Mouse (Mus musculus) A20 (cell line): ENCODE measurements around the gene Pcp4l1.
"Not testable (repeated sequence)": the region's sequence is repeated elsewhere in the genome, so short reads cannot be mapped to it uniquely, and the experiment has no call there.

ENCODE experiments used
- DNase-seq: peaks from one replicate; pipeline ENCODE4 v3.0.0-alpha.2; 2011; ENCODE audit warnings: low read depth, low spot score

Pcp4l1 gene

DNA sequence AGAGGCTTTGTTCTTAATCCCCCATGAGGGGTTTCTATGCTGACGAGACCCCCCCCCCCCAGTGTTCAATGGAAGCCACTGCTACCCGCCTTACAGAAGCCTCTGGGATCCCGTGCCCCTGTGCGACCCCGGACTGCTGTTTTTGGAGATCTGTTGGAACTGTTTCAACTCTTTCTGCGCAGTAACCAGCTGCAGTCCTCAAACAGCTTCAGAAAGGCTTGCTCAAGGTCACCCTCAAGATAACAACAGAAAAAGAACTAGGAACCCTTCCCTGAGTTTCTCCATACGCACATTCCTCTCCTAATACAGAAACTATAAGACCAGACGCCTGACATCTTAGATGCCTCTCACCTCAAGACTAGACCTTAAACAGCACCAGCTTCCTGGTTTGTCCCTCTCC lies 7.0 kb downstream of the Pcp4l1 start:
- DNase-seq, result no peak

DNA sequence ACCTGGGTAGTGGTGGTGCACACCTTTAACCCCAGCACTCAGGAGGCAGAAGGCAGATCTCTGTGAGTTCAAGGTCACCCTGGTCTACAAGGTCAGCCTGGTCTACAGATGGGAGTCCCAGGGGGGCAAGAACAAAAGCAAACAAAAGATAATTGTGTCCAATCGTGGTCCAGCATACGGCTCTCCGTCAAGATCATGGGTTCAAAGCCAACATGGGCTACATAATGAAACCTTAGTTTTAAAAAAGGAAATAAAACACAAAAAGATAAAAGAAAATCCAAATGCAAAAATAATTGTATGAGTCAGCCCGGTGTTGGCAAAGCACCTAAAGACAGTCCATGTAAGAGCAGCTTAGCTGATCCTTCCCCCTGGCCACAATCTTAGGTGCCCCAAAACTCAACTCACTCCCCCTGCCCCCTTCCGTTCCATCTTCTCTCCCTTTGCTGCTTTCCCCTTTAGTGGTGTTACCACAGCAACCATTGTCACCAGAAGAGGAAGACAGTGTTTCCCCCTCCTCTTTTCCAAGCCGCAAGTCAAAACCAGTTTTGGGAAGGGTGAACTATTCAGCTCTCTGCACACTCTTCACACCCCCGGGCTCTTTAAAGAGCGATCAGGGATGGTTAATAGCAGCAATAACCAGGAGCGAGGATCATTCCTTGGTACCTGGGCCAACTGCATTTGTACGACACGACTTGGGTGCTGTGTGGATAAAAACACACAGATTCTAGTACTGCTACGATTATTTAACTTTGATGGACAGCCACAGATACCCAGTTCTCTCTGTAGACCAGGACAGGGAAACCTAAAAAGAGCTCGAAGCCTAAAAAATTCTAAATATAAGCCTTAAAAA lies 8.0 kb downstream of the Pcp4l1 start:
- no peak for DNase-seq

DNA sequence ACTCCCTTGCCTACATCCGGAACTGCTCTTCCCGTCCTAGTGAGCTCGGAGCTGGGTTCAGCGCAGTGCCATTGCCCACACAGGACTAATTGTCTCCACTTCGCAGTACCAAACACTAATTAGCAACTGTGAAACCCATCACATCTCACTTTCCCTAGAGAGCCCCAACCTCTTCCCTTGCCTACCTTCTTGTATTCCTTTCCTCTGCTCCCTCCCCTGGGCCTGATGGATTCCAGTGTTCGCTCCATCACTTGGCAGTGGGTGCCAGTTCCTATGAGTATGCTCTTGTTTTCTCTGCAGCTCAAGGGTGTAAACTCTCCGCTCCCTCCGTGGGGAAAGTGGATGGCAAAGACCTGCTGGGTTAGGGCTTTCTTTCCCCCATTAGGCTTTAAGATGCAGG lies 10.4 kb downstream of the Pcp4l1 start:
- no peak for DNase-seq

DNA sequence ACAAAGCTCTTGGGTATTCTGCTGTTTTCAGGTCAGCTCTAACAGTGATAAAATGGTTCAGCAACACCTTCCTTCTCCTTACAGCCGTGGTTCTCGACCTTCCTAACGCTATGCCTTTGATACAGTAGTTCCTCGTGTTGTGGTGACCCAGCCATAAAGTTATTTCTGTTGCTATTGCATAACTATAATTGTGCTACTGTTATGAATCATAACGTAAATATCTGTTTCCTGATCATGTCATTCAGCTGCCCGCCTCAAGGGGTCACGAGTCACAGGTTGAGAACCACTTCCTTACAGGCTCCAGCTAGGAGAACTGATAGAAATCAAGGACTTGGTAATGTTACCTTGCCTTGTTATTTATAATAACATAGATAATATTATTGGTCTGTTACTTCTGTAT lies 11.8 kb downstream of the Pcp4l1 start:
- DNase-seq, result peak; percentile 80

DNA sequence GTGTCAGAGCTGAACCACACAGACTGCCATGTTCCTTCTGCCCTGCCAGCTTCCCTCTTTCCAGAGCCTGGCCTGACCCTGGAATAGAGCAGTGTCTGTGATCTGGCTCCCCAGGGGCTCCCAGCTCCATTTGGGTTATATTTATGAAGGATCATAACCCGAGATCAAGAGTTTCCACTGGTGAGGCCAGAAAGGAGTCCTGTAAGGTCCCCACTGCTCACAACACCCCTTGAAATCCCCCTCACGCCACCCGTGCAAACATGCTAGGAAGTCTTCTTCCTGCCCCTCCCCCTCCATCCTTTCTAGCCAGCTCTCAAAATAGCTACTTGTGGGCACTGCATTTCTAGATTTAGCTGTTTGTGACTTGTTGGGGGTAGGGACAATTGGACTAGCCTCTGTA lies 12.4 kb downstream of the Pcp4l1 start:
- DNase-seq, result peak; percentile 31

DNA sequence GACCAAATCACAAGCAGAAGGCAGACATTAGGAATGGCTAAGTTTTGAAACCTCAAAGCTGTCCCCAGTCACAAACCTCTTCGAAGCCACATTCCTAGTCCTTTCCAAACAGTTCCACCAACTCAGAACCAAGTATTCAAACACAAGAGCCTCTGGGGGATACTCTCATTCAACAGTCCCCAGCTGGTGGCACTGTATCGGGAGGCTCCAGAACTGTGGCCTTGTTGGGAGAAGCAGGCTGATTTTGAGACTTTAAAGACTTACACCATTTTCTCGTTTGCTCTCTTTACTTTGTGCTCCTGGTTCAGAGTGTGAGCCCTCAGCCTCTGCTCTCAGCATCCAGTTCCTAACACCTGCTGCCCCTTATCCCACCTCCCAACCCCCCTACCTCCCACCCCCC lies 13.0 kb downstream of the Pcp4l1 start:
- no peak for DNase-seq

DNA sequence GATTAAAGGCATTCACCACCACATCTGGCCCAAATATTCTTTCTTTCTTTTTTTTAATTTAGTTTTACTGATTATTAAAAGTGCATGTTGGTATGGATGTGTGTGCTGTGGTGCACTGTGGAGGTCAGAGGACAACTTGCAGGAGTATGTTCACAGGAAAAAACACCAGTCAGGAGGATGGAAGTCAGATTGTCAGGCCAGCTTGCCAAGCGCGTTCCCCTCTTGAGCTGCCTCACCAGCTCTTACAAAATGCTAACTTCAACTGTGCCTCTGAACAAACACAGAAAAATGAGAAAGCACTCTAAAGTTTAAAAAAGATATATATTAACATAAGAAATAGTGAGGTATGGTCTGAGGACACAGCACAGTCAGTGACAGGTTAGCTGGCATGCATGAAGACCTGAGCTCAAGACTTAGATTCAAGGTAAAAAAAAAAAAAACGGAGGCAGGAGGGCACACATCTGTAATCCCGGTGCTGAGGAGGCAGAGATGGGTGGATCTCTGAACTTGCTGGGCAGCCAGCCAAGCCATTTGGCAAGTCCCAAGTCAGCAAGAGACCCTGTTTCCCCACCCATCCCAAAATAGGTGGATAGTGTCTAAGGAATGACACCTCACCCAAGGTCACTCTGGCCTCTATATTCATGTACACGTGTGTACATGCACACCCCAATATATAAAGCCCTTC lies 16.4 kb downstream of the Pcp4l1 start:
- no peak for DNase-seq

DNA sequence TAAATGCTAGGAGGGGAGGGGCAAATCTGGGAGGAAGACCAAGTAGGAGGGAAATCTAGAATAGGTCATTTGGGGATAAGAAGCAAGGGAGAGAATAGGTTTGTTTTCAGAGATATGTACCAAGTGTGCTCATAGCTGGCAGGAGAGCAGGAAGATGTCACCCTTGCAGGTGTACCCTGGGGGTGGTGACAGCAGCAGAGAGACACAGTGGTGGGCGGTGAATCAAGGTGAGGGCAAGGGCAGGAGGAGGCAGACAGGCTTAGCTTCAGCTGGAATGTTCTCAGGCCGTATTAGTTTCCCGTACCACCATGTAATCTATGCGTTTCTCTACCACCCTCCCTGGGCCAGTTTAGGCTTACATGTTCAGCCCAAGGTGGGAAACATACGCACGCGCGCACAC lies 23.3 kb downstream of the Pcp4l1 start:
- DNase-seq, result no peak

DNA sequence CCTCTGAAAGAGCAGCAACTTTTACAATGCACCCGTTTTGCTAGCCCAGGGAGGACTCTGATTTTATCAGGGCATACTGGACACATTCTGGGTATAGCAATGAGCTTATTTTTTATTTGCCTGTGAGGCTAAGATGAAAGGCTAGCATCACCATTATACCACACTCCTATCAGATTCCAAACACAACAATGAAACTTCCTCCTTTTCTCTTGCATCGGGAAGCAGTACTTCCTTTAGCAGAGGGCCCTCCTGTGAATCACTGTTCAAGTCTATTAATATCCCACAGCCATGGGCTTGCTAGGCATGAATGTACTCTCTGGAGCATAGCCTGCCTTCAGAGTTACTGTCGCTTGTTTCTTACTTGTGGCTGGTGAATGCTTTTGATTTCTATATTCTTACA lies 24.9 kb downstream of the Pcp4l1 start:
- DNase-seq, result no peak

DNA sequence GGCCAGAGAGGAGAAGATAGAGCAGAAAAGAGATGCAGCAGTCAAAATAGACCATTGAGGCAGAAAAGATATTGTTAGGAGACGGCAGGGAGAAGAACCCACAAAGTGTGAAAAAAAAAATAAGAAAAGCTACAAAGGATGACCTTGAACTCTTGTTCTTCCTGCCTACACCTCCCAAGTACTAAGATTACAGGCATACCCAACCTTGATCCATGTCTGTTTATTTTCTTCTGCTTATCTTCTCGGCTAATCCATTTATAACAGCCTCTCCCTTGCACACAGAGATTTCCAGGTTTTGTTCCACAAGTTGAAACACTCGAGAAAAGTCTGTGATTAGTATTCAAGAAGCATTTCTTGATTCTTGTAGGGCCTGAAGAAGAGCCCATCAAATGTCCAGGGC lies 26.2 kb downstream of the Pcp4l1 start:
- DNase-seq, result no peak

DNA sequence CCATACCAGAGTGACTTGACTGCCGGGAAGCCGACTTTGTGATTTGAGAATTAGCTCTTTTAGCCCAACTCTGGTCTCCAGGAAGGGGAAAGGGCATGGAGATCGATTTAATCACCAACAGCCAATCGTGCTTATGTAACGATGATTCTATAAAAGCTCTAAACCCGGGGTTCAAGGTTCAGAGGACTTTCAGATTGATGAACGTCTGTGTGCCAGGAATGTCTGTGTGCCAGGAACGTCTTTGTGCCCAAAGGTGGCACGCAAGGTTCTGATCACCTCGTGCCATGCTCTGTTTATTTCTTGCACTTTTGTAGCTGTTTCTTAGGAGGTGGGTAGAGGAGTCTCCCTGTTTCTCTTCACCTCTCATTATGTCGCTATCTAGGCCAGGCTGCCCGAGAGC lies 27.2 kb downstream of the Pcp4l1 start:
- no peak for DNase-seq

DNA sequence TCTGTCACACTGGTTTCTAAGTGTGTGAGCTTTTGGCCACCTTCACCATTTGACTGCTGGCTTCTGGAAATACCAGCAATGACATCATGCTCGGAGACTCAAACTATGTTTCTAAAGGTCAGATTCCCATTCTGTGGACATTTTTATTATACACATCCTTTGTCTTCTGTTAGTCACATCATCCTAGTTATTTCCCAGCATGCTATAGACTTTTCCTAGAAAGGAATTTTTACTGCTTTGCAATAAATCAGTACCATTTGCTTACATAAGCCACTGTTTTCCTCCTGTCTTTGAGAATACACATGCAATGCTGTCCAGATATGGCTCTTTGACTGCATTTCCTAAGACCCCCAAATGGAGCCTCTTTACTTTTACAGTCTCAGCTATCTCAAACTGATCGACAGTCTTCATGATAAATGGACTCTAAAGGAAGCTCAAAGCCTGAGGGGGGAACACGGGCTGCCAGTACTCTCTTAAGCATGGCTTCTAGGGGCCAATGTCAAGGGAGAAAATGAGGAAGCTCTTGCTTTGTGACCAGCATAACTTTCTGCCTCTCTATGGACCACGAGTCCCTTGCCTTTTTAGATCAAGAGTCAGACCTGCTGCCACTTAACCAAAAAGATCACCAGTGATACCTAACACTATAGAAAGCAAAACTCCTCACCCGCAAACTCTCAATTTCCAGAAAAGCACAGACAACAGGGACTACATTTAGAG lies 30.3 kb downstream of the Pcp4l1 start:
- DNase-seq, result no peak

DNA sequence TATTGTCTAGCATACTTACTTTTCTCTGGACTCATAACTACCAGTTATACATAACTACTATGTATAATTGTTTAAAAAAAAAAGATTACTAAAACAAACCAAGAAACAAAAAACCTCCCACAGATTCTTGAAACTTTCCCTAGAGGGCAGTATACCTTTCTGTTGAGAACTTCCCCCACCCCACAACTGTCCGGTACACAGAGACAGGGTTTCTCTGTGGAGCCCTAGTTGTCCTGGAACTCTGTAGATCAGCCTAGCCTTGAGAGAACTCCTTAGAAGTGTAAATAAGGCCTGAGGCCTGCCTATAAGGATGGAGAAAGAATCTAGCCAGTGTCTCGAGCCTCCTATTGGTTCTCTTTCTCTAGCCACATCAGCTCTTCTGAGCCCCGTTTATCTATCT lies 31.8 kb downstream of the Pcp4l1 start:
- DNase-seq, result peak; percentile 25

DNA sequence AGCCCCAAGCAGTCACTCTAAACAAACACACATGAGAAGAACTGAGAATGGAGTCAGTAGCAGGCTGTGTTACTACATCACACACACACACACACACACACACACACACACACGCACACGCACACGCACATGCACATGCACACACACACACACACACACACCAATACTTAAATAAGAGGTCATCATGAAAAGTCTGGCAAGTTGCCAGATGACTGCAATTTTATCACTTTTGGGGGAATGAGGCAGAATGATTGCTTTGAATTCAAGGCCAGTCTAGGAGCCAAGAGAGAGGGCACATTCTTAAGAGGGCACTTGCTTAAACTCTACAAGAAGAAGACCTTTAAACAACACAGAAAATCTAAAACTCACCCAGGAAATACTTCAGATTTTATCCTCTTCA lies 33.5 kb downstream of the Pcp4l1 start:
- no peak for DNase-seq

DNA sequence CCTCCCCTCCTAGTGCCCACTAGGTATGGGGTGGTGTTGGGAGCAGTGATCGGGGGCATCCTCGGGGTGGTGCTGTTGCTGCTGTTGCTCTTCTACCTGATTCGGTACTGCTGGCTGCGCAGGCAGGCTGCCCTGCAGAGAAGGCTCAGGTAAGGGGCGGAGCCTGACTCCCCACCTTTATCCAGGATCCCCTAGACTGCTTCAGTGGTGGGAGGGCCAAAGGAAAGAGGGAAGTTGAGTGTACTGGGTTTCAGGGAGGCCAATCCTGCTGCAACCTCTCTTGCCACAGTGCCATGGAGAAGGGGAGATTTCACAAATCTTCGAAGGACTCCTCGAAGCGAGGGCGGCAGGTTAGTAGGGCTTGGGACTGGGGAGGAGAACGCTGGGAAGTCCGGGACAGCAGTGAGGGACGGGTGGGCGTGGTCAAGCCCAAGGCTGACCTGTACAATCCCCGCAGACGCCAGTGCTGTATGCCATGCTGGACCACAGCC lies 36.5 kb downstream of the Pcp4l1 start:
- DNase-seq, result no peak

DNA sequence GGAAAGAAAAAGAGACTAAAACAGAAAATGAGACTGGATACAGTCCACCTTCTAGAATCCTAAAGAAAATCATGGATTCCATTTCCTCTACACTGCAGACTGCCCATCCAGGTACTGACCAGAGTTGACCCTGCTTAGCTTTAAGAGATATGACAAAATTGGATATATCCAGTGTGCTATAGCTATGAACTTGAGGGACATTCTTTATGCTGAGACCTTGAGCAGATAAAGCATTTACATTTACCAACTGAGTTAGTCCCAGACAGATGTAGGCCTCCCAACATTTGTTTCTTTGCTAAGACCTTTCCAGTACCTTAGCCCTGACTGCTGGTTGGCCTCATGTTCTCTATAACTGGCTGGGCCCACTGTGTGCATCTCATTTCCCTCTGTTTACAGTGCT lies 38.1 kb downstream of the Pcp4l1 start:
- DNase-seq, result no peak

DNA sequence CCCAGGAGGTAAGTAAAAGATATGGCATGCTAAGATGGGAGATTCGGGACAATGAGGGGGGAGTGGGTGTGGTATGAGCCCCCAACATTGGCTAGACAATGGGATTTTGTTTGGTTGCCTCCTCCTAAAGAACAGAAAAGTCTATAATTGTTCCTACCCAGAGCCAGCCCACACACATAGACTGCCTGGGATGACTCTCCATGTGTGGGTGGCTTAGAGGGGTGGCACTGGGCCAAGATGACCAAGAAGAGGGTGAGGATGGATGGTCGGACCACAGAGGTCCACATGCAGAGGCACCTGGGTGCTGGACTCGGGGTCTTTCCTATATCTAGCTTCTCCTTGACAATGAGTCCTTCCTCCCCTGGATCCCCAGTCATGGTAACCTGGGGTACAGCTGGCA lies 39.4 kb downstream of the Pcp4l1 start:
- DNase-seq, result no peak

DNA sequence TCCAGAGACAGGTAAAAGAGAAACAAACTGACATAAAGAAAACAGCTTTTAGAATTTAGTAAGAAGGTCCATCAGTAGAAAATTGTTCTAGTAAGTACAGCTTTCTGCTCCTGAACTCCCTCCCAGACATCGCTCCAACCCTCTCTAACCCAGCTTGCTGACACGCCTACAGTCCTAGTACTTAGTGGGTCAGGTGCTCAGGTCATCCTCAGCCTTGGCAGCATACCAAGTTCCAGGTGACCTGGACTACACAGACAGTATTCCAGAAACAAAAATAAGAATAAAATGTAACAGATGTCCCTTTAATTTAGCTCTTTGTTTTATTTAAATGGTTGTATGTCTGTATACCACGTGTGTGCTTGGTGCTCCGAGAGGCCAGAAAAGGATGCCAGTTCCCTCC lies 44.1 kb downstream of the Pcp4l1 start:
- DNase-seq, result no peak

DNA sequence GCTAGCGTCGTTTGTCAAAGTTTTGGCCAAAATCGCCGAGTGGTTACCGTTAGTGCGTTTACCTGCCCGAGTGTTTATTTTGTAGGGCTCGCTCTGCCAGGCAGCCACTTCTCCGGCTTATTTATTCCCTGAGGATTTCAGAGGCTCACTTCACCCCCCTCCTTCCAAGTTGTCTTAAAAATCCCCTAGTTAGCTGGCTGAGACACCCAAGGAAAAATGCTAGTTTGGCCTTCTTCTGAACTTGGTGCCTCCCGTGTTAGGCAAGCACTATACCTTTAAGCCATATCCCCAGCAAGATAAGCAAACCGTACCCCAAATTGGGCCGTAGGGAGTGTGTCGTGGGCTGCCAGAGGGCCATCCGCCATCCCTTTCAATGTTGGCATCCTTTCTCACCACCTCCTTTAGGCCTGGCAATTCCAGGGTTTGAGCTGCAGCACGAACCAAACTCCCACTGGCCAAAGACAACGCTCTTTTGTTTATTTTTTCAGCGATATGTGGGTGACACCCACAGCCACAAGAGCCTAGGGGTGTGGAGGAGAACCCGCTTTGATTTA lies 45.2 kb downstream of the Pcp4l1 start:
- DNase-seq, result no peak

DNA sequence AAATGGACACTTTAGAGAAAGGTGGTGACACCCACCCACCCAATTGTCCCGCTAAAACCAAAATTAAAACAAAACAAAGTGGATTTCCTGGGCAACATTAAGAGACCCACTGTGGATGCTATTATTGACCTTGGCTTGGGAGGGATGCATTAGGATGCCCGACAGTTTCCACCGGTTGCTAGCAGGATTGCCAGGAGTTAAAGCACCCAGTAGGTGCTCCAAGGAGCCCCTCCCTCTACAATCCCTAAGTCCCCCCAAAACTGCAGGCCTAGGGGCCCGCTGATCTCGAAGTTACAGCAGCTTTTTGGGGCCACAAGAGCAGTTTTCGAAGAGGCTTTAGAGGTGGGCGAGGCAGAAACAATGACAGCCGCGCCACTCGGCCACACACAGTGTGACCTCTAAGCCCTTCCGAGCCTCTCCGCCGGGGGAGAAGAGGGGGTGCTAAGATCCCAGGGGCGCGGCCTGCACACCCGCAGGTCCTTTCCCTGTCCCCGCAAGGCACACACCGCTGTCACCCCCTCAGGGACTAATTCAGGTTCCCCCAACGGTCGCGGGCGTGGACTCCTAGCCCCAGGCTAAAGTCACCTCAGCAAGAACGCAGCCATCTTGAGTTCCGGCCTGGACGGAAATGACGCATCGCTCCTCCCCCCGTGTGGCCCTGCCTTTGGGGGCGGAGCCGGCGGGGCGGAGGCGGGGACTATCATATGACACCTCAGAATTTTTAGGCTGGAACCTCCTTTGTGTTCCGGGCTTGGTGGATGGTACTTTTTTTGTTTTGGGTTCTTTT lies 45.9 kb downstream of the Pcp4l1 start, which contains the start of the genes Sdhc and Mpz:
TSS of gene Sdhc (minus strand) at position 630 of the 787 bp plus-strand sequence.
TSS of gene Mpz (plus strand) at position 738 of the 787 bp plus-strand sequence.
- DNase-seq, result peak; percentile 95

DNA sequence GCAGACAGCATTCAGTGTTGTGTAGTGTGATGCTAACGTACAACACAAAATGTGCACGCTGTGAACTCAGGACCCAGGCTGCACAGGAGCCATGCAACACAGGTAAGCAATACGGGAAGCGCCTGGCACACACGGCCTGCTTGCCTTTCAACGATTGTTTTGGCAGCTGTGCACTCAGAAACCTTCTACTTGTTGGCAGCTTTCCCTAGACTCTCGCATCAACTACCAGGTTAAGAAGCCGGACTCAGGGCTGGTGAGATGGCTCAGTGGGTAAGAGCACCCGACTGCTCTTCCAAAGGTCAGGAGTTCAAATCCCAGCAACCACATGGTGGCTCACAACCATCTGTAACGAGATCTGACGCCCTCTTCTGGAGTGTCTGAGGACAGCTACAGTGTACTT lies 53.1 kb downstream of the Pcp4l1 start:
- not testable (repeated sequence) for DNase-seq
